Mouse (Mus musculus) liver, adult 2 months (tissue): ENCODE data around the gene Tmem231.

Experiments used
- CTCF ChIP-seq: fragments of 200-500 bp; IDR thresholded peaks from 2 replicates; pipeline ENCODE4 v1.5.1; 2011; ENCODE audit warnings: low read depth, low read length, control low read depth
- POLR2A ChIP-seq: fragments of 200-500 bp; IDR thresholded peaks from 2 replicates; pipeline ENCODE4 v1.6.1; 2011; ENCODE audit warnings: low read length, control low read depth; ENCODE audit not compliant: insufficient read depth; ENCODE audit errors: extremely low read depth

DNA sequence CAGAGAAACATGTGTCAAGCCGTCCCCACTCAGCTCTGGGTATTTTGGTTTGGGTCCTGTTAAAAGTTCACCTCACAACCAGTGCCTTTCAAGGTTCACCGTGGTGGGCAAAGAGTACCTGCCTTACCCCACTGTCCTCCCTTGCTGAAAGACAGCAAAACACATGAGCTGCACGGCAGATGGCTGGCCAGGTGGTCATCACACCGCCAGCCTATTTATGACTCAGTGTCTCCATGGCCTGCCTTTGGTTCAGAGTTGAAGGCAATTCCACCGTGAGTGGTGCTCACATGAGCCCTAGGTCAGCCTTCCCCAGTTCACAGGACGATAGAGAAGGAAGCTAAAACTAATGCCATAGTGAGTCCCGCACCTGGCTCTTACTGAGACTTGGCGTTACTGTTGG is 14.3 kb upstream of the Tmem231 start:
- TF ChIP-seq CTCF, result no peak
- TF ChIP-seq POLR2A, result no peak
